Mouse (Mus musculus): ENCODE measurements around the gene Plscr3.

DNA sequence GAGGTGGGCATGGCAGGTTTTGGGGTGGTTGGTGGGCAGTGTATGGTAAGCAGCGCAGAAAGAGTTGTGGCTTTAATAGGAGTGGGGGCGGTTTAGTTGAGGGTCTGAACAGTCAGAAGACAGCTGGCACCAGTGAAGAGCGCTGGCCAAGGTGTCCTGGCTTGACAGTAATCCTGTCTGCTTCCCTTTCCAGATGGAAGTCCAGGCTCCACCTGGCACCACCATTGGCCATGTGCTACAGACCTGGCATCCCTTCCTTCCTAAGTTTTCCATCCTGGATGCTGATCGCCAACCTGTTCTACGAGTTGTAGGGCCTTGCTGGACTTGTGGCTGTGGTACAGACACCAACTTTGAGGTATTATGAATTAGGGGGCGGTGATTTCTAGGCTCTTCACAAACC lies 1.8 kb downstream of the Plscr3 start:
- no peak for TF ChIP-seq CTCF (IDR thresholded peaks at IDR 0.05; ENCODE audit: borderline replicate concordance, insufficient read depth, low read length)
- no peak for TF ChIP-seq POLR2A (IDR thresholded peaks at IDR 0.05; ENCODE audit: low read depth, low read length)

Data from embryonic fibroblast, embryonic 13.5 days (primary cell).